Mouse (Mus musculus) lung, postnatal 0 days (tissue): Measurements from ENCODE around the gene Wwp2. TPM values are rescaled to one million over a fixed set of nuclear protein-coding genes. Genes with fewer than 3 reads are reported as not detected.

Source experiments
- ATAC-seq: fragments of 200-750 bp; cut with Nextera tagmentation; 2 replicates; pipeline ENCODE4 v1.8.0; 2017; ENCODE audit warnings: moderate library complexity
- DNase-seq: peaks from one replicate; pipeline ENCODE4 v3.0.0-alpha.2; 2016; ENCODE audit warnings: low spot score
- H3K27ac ChIP-seq: fragments of 300-500 bp; sonication (generic); 2 replicates; pipeline ENCODE4 v1.5.1; 2014; ENCODE audit warnings: antibody characterized with exemption, mild to moderate bottlenecking, low read length, mixed read lengths
- H3K27me3 ChIP-seq: fragments of 300-500 bp; sonication (generic); replicated peaks from 2 replicates; pipeline ENCODE4 v1.6.1; 2014; ENCODE audit warnings: low read length, mixed read lengths; ENCODE audit not compliant: insufficient read depth
- H3K36me3 ChIP-seq: fragments of 300-500 bp; sonication (generic); 2 replicates; pipeline ENCODE4 v1.6.1; 2014; ENCODE audit warnings: low read length, mixed read lengths; ENCODE audit not compliant: insufficient read depth
- H3K4me1 ChIP-seq: fragments of 300-500 bp; sonication (generic); 2 replicates; pipeline ENCODE4 v1.6.1; 2014; ENCODE audit warnings: antibody characterized with exemption, low read depth, low read length, mixed read lengths; ENCODE audit not compliant: insufficient read depth
- H3K4me2 ChIP-seq: fragments of 300-500 bp; sonication (generic); replicated peaks from 2 replicates; pipeline ENCODE4 v1.6.1; 2014; ENCODE audit warnings: low read depth, mild to moderate bottlenecking, low read length, moderate library complexity, mixed read lengths
- H3K4me3 ChIP-seq: fragments of 300-500 bp; sonication (generic); 2 replicates; pipeline ENCODE4 v1.5.1; 2014; ENCODE audit warnings: low read depth, low read length
- H3K9ac ChIP-seq: fragments of 300-500 bp; sonication (generic); replicated peaks from 2 replicates; pipeline ENCODE4 v1.6.1; 2014; ENCODE audit warnings: low read depth, mild to moderate bottlenecking
- H3K9me3 ChIP-seq: fragments of 300-500 bp; sonication (generic); 2 replicates; pipeline ENCODE4 v1.6.1; 2016; ENCODE audit warnings: low read length, mixed read lengths
- CTCF ChIP-seq: IDR thresholded peaks from 2 replicates; pipeline ENCODE4 v1.5.1; 2016; ENCODE audit warnings: antibody characterized with exemption, mild to moderate bottlenecking
- EP300 ChIP-seq: IDR thresholded peaks from 2 replicates; pipeline ENCODE4 v1.6.1; 2016; ENCODE audit warnings: antibody characterized with exemption, mild to moderate bottlenecking, control low read depth
- WGBS: fragments of 180-500 bp; shearing (Covaris S2); extraction: QIAGEN DNeasy Blood & Tissue Kit; methylation state at CpG from one replicate; pipeline ENCODE4 v1.1.7; 2014; 5-methylcytosine and 5-hydroxymethylcytosine counted together
- microRNA counts: library from miRNA; unstranded; fragments of <30 nt; microRNA quantifications from one replicate; lab custom pipeline; 2015
- microRNA-seq: library from miRNA; unstranded; fragments of <30 nt; microRNA quantifications from one replicate; pipeline ENCODE4, GENCODE M21; 2016
- polyA plus RNA-seq: library from polyadenylated mRNA; unstranded; fragments of >200 nt; fragmentation: Nextera tagmentation; extraction: Ambion mirVana; gene quantifications from 2 replicates; pipeline ENCODE4 v1.2.1, GENCODE M21; 2015

Gene Wwp2
- polyA plus RNA-seq, 1 experiment from 2014 or later: 27.3 TPM

- Histone ChIP-seq H3K4me1 (no peaks in the 10 kb centered on the region), H3K9me3 (no peaks in the 10 kb centered on the region), H3K27ac (no peak overlapping the region), H3K9ac (no peak overlapping the region), H3K4me2 (no peak overlapping the region), H3K4me3 (no peak overlapping the region), H3K36me3 (no peaks in the 10 kb centered on the region), H3K27me3 (no peaks in the 10 kb centered on the region)
- 76% methylated on average over 9 of the region's 9 CpGs for WGBS
- DNase-seq (no peak), ATAC-seq (no peak)
- TF ChIP-seq CTCF (no peak), EP300 (no peak)
Observed at GRCm38 (mm10) chr8:107599691-107600090, 163.5 kb downstream of the Wwp2 start.

GRCm38 (mm10) chr8:107603026-107603425 lies 166.9 kb downstream of the Wwp2 start:
- H3K36me3 ChIP-seq: no peaks in the 10 kb centered on the region
- TF ChIP-seq CTCF (peak; percentile 77), EP300 (0 out of 2 replicates have a peak, but pooled peaks have one; percentile 24)
- H3K9ac ChIP-seq: no peak overlapping the region
- no peaks in the 10 kb centered on the region for H3K9me3 ChIP-seq
- ATAC-seq (no peak), DNase-seq (peak; percentile 84)
- no peaks in the 10 kb centered on the region for H3K4me1 ChIP-seq
- no peaks in the 10 kb centered on the region for H3K27me3 ChIP-seq
- no peak overlapping the region for H3K27ac ChIP-seq
- no peak overlapping the region for H3K4me2 ChIP-seq
- 4% methylated on average over 7 of the region's 7 CpGs for WGBS
- no peak overlapping the region for H3K4me3 ChIP-seq

MicroRNA genes within 50 kb of the gene (microRNA counts, 519-probe panel; counts per million panel counts)
- 5,265 counts per million, percentile 64 among the panel's probes with 10 or more counts for microRNA mmu-miR-140 (lab: Ali Mortazavi, UCI)

Small RNA genes within 50 kb of the gene (microRNA-seq; reads per million reads assigned to microRNA genes)
- gene Mir140: 4,348 reads per million, percentile 89 among the genes with 10 or more reads in this experiment

Other genes starting within 250 kb of the Wwp2 start
- 8.8 and 10.8 TPM in 2 replicates for gene Nfat5, start 142.9 kb upstream of the Wwp2 start, polyA plus RNA-seq
- 8.1 and 8.2 TPM in 2 replicates for gene Nqo1, start 33.2 kb upstream of the Wwp2 start, polyA plus RNA-seq
- 26.4 and 27.5 TPM in 2 replicates for gene Nob1, start 11.3 kb upstream of the Wwp2 start, polyA plus RNA-seq
- 136 and 141 TPM in 2 replicates for gene Psmd7, start 152.1 kb downstream of the Wwp2 start, polyA plus RNA-seq